Mouse (Mus musculus) brain, embryonic 18.5 days (tissue): ENCODE results near the gene Tmem243.
"Not testable (repeated sequence)": the region's sequence is repeated elsewhere in the genome, so short reads cannot be mapped to it uniquely, and the experiment has no call there.

Experiments
- DNase-seq: peaks from one replicate; pipeline ENCODE4 v3.0.0-alpha.2; 2012; ENCODE audit warnings: low read depth, low spot score

Tmem243 gene

GRCm38 (mm10) chr5:9169328-9170005, 69.0 kb downstream of the Tmem243 start:
- not testable (repeated sequence) for DNase-seq

GRCm38 (mm10) chr5:9173295-9173694, 72.8 kb downstream of the Tmem243 start:
- no peak for DNase-seq

- DNase-seq: no peak
Observed at GRCm38 (mm10) chr5:9186467-9186866, 86.0 kb downstream of the Tmem243 start.
